Mouse (Mus musculus) embryonic fibroblast, embryonic 13.5 days (primary cell): ENCODE results near the gene Jdp2.

Experiments
- CTCF ChIP-seq: IDR thresholded peaks from 2 replicates; pipeline ENCODE4 v1.5.1; 2011; ENCODE audit warnings: mild to moderate bottlenecking, control low read depth, low read length, moderate library complexity, borderline replicate concordance; ENCODE audit not compliant: insufficient read depth
- POLR2A ChIP-seq: IDR thresholded peaks from 2 replicates; pipeline ENCODE4 v1.6.1; 2011; ENCODE audit warnings: low read depth, mild to moderate bottlenecking, control low read depth, low read length, moderate library complexity

GRCm38 (mm10) chr12:85687217-85687533 lies 88.3 kb downstream of the Jdp2 start:
- TF ChIP-seq CTCF = no peak
- no peak for TF ChIP-seq POLR2A
